Mouse (Mus musculus) Muller cell, postnatal 12 days (primary cell): Measurements from ENCODE around the gene Smap1.
"Not testable (repeated sequence)": the region's sequence is repeated elsewhere in the genome, so short reads cannot be mapped to it uniquely, and the experiment has no call there.

ENCODE experiments used
- DNase-seq: peaks from one replicate; pipeline ENCODE4 v3.0.0-alpha.2; 2015; ENCODE audit errors: inconsistent ontology term

Smap1 gene

DNA sequence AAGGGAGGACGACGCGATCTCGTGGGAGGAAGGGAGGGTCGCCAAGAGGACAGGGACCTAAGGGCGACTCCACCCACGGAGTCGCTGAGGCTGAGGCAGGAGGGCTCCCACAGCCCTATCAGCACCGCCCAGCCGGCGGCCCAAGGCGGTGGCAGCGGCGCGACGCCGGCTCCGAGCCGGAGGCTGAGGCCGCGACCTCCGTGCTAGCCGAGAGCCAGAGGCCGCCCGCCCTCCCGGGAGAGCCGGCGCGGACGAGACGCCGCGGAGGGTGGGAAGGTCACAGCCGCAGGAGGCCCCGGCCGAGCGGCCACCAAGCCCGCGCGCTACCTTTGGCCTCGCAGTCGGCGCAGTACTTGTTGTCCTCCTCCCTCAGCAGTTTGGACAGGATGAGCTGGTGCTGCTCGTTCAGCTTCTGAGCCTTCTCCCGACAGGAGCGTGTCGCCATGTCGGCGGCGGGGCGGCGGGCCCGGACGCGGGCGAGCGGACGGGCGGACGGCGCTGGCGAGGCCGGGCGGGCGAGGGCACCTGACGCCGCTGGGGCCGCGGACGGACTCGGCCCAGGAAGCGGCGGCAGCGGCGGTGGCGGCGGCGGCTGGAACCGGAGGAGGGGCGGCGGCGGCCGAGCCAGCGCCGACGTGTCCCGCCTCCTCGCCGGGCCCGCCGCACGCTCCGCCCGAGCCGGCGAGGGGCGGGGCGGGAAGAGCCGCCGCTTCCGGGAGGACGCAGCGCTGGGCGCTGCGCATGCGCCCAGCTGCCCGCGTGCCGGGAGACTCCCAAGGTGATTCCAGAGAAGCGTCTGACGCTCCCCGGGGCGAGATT is at the start of gene Smap1:
TSS of gene Smap1 (minus strand) at position 607 of the 819 bp plus-strand sequence.
- DNase-seq = peak; percentile 90

DNA sequence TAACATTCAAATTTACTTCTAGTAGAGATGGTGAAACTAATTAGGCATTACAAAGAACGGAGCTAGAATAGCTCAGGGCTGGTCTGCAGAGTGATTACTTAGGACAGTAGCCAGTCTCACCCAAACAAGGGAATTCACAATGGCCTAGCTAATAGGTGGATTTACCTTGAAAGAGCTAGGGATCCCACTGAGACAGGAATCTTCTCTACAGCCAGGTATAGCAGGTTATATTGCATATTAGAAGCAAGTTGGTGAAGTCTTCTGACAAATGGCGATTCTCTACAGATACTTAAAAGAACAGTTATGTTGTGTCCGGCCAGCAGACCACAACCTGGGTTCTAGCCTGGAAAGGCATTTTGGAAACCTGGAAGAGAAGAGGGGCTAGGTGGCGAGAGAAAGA is 49.0 kb upstream of the Smap1 start:
- not testable (repeated sequence) for DNase-seq

DNA sequence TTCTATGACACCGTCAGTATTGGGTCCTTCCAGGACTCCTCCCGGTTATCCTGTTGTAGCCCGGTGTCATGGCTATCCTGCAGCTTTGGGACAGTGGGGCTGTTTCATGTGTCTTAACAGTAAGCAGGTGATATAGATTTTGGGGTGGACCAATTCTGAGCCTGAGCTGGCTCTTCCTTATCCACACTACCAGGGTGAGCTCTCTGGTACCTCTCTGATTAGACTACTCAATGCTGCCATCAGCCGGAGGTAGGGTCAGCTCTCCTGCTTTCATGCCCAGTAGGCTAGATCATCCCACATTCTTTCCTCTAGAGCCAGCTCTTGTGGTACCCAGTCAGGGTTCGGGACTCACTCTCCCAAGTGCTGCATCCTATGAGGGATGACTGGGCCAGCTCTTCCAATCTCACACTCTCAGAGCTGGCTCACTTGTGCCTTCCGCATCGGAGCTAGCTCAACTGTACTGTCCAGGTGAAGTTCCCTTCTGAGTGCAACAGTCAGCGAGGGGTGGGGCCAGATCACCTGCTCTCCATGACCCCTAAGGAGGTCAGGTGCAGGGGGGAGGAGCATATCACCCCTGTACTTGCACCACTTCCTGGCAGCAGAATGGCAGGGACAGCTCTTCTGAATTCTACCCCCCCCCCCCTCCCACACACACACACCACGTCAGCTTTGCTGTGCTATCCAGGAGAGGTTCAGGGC is 46.1 kb upstream of the Smap1 start:
- no peak for DNase-seq

DNA sequence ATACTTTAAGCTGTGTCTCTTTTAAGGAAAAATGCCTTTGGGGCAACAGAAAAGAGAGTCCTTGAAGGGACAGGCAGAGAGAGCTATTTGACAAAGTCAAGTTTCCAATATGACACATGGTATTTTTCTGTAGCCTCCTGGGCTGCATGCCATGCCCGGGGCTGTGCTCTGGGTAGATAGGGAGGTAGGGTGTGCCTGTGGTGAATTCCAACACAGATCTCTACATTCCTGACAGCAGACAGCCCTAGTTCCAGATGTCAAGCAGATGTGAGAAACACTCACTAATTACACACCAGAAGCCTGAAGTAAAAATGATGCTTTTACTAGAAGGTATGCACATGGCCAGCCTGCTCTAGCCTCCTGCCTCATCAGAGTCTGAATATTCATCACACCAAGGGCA is 44.1 kb upstream of the Smap1 start:
- no peak for DNase-seq

DNA sequence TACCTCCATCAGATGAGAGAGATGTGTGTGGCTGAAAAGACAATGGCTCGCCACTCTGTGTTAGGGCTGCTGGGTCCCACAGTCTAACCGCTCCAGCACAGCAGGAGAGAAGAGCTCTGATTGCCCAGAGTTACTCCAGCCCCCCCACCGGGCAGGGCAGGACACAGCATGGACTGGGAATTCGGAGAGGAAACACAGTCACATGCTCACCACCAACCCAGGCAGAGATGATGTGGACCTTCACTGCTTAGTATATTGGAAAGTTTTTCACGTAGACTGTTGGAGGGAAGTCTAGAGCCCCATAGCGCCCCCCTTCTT is 37.3 kb upstream of the Smap1 start:
- no peak for DNase-seq

DNA sequence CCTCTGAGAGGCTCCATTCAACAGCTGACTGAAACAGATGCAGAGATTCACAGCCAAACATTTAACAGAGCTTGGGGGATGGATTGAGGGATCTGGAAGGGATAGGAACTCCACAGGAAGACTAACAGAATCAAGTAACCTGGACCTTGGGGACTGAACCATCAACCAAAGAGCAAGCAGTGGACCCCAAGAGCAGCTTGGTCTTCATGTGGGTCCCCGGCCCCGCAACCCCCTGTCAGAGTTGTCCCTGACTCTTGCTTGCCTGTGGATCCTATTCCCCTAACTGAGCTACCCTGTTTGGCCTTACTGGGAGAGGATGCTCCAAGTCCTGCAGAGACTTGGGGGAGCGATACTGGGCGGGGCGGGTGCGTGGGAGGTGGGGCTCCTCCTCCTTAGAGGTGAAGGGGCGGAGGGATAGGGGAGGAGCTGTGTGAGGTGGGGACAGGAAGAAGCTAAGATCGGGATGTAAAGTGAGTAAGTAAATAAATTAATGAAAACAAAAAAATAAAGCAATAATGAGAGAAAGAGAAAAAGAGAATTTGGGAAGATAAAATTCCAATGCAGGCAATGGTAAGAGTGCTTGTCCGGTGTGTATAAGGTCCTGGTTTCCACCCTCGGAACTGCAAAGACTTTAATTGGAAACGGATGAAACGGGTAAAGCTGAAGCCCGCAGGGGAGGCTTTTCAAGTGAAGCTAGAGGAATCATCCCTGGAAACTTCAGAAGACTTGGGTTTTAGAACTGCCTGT is 36.7 kb upstream of the Smap1 start:
- no peak for DNase-seq

DNA sequence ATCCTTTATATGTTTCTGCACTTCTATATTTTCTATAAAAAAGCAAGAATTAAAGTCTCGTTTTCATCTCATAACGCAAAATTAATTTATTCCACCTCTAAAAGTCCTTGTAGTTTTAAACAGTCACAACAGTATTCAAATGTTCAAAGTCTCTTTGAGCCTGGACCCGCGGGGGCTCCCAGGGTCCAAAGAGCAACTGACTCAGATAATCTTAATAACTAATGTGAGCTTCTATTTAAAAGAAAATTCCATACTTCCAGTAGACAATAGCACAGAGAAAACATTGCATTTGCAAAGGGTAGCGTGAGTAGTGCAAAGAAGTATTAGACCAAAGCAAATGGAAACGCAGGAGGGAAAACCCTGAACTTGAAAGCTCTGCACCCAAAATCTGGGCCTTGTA is 36.0 kb upstream of the Smap1 start:
- DNase-seq = no peak

DNA sequence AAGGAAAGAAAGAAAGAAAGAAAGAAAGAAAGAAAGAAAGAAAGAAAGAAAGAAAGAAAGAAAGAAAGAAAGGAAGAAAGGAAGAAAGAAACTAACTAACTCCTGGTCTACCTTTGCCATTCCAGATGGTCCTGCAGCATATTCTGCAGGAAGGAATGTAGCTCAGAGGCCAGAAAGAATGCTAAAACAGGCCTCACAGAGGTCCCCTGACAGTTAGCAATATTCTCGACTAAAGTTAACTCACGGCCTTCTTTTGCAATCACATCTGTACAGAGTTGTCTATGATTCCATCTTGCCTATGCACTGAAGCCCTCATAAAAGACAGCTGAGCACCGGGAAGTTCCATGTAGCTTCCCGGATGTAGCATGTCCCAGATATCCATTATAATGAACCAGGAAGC is 33.4 kb upstream of the Smap1 start:
- DNase-seq = no peak

DNA sequence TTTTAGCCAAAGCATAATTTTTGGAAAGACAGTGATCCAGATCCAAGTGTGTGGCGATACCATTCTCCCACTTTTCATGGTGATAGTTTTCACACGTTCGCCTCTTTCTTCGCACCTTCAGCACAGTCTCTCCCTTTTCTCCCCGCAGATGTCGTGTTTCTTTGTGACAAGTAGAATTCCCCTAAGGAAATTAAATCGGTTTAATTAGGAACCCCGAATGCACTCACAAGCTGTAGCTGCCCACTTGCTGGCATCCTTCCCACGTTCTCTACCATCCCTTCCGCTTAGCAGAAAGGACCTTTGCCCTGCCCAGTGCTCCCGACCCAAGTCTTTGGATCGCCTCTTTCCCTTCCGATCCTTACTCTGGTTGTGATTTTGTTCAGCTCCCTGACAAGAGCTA is 31.8 kb upstream of the Smap1 start:
- no peak for DNase-seq

DNA sequence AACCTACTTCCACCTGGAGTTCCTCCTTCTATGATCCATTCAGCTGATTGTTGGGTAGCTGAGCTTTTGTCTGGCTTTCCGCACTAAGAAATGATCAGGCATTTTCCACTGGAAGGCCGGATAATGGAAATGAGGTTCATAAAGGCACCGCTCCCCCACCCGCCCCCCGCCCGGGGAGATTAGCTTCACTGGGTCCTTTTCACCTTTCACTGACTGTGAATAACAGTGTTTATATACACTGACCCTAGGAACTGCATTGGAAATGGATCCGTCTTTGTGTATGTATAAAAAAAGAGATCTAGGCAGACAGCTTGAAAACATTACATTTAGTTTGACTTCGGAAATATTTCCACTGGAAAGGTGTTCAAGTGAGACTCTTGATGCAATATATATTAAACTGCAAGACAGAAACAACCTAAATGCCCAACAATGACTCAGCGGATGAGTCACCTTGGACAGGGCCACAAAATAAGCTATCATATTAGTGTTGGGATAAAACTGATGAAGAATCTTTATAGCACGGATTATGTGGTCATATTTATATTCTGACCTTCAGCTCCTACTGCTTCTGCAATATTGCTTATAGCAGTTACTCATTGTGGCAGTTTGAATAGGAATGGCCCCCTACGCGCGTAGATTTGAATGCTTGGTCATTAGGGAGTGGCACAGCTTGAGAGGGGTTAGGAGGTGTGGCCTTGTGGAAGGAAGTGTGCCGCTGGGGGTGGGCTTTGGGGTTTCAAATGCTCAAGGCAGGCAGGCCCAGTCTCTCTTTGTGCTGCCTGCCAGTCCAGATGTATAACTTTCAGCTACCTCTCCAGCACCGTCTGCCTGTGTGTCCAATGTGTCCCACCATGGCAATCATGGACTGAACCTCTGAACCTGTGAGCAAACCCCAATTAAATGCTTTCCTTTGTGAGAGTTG is 26.9 kb upstream of the Smap1 start:
- no peak for DNase-seq

DNA sequence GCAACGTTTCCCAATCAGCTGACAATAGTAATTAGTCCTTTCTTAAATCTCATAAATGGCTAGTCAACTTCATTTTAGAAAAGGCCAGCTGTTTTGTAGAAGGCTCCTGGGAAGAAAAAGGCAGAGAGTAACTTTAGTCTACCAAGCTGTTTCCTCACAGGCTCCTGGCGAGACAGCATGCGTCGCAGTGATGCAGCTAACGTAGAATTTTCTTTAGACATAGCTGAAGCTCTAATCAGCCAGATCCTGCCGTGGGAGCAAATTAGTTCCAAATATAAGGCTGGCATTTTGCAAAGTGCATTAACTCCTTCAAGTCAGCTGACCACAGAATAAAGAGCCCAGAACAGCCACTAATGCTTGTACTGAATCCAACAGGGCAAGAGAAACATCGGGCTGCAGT is 26.2 kb upstream of the Smap1 start:
- DNase-seq = no peak

DNA sequence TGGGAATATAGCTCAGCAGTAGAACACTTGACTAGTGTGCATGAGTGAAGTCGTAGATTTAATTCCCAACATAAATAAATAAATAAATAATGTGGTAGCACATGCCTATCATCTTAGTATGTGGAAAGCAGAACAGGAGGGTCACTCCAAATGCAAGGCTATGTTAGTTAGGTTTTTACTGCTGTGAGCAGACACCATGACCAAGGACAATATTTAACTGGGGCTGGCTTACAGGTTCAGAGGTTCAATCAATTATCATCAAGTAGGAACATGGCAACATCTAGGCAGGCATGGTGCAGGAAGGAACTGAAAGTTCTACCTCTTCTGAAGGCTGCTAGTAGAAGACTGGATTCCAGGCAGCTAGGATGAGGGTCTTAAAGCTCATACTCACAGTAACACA is 22.0 kb upstream of the Smap1 start:
- no peak for DNase-seq

DNA sequence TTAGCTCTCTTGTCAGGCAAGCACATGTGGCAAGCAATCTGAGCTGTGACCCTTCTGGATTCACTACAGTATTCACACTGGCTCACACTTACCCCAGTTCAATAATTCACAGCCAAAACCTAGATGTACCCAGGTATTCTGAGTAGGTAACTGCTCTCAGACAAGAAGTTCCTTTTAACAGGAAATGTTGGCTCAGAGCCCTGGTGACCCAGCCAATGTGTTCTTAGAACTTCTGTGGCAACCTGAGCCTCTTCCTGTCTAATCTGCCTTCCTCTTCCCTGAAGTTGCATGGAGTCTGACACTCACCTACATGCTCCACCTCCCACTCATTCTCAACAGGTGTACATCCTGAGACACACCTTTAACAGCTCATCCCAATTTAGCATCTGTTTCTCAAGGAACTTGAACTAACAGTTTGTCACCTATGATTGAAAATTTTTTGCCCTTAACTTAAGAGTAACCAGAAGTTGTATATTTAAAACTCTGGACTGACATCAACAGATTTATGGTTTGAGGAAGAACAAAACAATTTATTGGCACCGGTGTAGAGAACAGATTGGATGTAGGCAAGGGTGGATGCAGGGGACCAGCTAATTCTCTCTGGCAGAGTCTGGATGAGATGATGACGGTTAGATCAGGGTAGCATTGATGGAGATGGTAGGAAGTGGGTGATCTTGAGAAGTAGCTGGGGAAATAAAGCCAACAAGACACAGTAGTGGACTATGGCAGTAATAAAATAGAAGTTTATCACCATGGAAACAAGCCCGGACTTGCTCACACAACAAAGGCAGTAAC is 21.2 kb upstream of the Smap1 start:
- DNase-seq = no peak

DNA sequence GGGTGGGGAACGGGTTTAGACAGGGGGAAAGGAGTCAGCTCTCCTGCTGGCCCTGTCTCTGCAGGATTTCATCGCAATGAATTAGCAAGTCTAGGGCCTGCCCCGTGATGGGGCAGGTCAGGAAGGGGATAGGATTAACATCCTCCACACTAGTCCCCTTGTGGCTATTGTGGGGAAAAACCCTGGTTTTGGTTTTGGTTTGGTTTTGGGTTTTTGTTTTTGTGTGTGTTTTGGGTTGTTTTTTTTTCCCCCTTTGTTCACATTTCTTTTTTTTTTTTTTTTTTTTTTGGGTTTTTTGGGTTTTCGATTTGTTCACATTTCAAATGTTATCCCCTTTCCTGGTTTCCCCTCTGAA is 13.3 kb upstream of the Smap1 start:
- DNase-seq = no peak

DNA sequence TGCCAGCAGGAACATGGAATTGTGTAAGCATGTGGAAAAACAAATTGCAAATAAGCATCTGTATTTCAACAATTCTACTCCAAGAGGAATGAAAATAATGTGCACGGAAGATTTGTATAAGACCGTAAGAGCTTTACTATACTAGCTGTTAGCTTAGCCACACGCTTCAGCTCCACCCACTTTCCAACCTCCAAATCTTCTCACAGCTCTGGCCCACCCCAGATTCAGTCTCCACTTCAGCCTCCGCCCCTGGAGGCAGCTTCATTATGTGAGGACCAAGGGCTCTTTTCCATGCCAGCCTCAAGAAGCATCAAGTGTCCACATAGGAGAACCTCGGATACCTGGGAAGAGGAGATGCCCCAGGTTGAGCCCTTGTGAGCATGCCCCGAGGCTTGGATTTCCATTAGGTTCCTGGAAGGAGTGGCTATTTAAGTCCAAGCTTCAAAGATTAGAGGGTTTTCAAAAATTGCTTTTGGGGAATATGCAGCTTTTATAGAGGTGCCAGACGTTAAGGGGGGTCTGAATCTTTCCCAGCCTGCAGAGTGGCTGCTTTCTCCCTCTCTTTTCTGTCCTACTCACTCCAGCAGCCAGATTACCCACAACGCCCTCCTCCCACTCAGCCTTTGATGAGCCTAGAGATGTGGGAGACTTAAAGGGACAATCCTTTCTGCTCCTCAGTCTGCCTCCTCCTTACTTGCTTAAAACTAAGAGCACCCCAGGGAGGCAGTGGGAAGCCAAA is 12.7 kb upstream of the Smap1 start:
- no peak for DNase-seq

DNA sequence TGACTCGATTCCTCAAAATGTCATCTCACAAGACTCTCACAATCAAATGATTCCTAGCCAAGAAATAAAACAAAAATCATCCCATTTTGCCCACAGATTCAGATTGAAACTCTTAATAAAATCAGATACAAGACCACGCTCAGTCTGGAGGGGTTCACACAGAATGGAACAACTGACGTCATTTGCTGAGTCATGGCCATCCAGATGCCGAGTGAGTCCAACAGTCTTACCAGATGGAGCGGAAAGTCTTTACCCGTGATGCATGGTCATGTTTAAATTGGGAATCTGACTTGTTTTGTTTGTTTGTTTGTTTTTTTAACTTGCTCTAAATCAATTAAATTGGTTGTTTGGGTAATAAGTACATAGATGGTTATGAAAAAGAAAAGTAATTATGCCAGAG is 7.3 kb upstream of the Smap1 start:
- DNase-seq = no peak

DNA sequence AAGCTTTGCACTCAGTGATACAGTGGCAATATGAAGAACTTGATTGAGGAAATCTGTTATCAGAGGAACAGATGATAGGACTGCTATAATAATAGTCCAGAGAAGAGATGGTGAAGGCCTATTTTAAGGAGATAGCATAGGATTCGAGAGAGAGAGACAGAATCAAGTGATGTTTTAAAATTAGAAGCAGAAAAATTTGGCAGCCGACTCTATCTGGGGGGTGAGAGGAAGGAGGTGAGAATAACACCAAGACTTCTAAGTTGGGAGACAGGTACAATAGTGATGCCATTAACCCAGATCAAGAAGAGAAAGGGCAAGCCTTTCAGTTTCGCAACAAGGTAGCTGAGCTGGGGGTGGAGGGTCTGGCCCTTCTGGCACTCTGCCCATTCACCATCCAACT is 6.3 kb upstream of the Smap1 start:
- DNase-seq = no peak

DNA sequence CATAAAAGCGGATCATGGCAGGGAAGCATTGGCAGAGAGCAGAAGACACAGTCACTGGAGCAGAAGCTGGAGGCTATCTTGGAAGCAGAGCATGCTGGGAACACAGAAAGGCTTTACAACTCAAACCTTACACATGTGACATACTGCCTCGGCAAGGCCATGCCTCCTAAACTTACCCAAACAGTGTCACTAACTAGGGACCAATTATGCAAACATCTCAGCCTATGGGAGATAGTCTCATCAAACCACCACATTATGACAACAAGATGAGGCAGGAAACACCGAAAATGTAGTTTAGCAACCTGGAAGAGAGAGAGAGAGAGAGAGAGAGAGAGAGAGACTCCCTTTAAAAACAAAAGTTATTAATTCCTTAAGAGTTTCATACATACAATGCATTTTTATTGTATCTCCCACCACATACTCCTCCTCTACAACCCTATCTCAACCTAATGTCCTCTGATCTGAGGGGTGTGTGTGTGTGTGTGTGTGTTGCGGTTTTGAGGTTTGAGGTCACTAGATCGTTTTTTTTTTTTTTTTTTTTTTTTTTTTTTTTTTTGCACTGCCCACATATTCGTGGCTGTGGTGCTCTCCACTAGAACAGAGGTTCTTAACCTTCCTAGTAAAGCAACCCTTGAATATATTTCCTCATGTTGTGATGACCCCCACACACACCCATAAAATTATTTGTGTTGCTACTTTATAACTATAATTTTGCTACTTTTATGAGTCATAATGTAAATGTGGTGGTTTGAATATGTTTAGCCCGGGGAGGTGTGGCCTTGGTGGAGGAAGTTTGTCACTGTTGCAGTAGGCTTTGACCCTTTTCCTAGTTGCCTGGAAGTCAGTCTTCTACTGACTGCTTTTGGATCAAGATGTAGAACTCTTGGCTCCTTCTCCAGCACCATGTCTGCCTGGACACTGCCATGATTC is 1.9 kb upstream of the Smap1 start:
- DNase-seq = no peak

DNA sequence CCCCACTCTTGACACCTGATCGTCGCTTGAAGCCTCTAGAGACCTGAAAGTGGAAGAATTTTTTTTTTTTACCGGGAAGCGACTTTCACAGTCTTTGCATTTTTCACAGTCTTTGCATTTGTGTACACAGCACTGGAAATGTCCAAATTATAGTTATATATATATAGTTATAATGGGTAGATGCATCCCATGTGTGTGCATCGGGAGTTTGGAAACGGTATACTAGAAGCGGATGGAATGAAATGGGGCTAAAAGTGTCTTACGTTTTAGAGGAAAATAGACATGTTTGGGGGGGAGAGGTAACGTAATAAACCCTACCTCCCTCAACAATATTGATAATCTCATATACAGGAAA is 390 bp upstream of the Smap1 start:
- no peak for DNase-seq
